ENCODE assay signal across 32 mouse cellular contexts in the genomic region with DNA sequence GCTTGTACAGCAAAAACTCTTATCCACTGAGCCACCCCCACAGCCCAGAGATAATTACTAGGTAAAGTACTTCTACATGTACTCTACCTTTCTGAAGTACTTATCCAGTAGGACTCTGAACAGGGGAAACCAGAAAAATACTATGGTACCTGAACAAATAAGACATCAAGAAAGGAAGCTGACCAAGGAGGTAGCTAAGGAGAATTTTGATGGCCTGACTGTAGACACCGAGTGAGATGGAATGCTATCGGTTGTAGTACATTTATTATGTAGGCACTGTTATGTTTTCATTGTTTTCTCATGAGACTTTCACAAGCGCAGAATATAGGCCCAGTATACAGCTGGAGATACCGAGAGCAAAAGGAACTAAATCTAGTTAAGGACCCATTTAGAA. TPM values are rescaled to one million over a fixed set of nuclear protein-coding genes. Genes with fewer than 3 reads are reported as not detected.
DNase-seq lines count a peak whose midpoint lies in the region; ATAC-seq and TF ChIP-seq lines count a peak whose summit lies in the region.
"Had no signal": no experiment of that assay in that cellular context is flagged by ENCODE, and none has a peak within 500 bp of the region (broad histone marks: within the 10 kb centered on the region; RNA-seq: fewer than 3 reads in every experiment).

No protein-coding gene starts in this region.

- no peaks in the 10 kb centered on the region for H3K27me3 ChIP-seq in CH12.LX (replicated peaks)
- H3K27me3 ChIP-seq in MEL (ENCODE audit: control insufficient read depth in 1 of 2, insufficient read depth in 2 of 2, low read length in 2 of 2), result no peaks in the 10 kb centered on the region; a peak in 1 of 4 replicates
- H3K27me3 ChIP-seq in liver, embryonic 14.5 days (ENCODE audit: control insufficient read depth, insufficient read depth, low read length), result no peaks in the 10 kb centered on the region
- H3K27me3 ChIP-seq: embryonic facial prominence, embryonic 13.5 days; heart, embryonic 15.5 days; hindbrain, embryonic 12.5 days; intestine, embryonic 15.5 days; limb, embryonic 13.5 days; midbrain, embryonic 12.5 days had no signal

- H3K36me3 ChIP-seq in CH12.LX (replicated peaks in 1 of 2; ENCODE audit: control insufficient read depth in 1 of 2, insufficient read depth in 1 of 2, low read length in 1 of 2), result peaks cover 42 to 56% of the 10 kb centered on the region in 2 experiments
- H3K36me3 ChIP-seq in MEL (ENCODE audit: control insufficient read depth in 1 of 2, insufficient read depth in 2 of 2, low read length in 2 of 2), result peaks cover 3 to 61% of the 10 kb centered on the region in 2 experiments; a peak in 3 of 4 replicates
- H3K36me3 ChIP-seq in liver, embryonic 14.5 days (replicated peaks; ENCODE audit: control insufficient read depth, insufficient read depth, low read depth), result peaks cover 6% of the 10 kb centered on the region

- H3K4me2 ChIP-seq in CH12.LX (ENCODE audit: insufficient read depth, low read depth, poor library complexity, severe bottlenecking), result no peak overlapping the region
- H3K4me2 ChIP-seq in liver, embryonic 14.5 days (ENCODE audit: low read depth), result peak overlapping the region; percentile 26
- H3K4me2 ChIP-seq: embryonic facial prominence, embryonic 13.5 days; heart, embryonic 15.5 days; hindbrain, embryonic 12.5 days; intestine, embryonic 15.5 days; midbrain, embryonic 12.5 days had no signal

- H3K4me1 ChIP-seq in CH12.LX (ENCODE audit: control insufficient read depth in 1 of 2, insufficient read depth in 2 of 2) (peaks cover 11 to 57% of the 10 kb centered on the region in 2 experiments), MEL (ENCODE audit: control insufficient read depth in 1 of 2, insufficient read depth in 2 of 2, low read length in 2 of 2) (peaks cover 12 to 68% of the 10 kb centered on the region in 2 experiments)
- H3K4me1 ChIP-seq in liver, embryonic 14.5 days (replicated peaks; ENCODE audit: control insufficient read depth in 2 of 2, insufficient read depth in 2 of 2, low read length in 1 of 2), result peaks cover 18 to 38% of the 10 kb centered on the region in 2 experiments

- WGBS in liver, embryonic 14.5 days (ENCODE audit: insufficient replicate concordance), result 69% methylated on average over 4 of the region's 4 CpGs

- no peak for TF ChIP-seq POLR2A in CH12.LX (IDR thresholded peaks at IDR 0.05; ENCODE audit: low read depth, low read length)
- TF ChIP-seq POLR2A in MEL (IDR thresholded peaks at IDR 0.05; ENCODE audit: control insufficient read depth in 1 of 2, insufficient read depth in 1 of 2, low read depth in 1 of 2, low read length in 2 of 2, poor library complexity in 1 of 2), result no peak; a peak in 1 of 4 replicates

- ATAC-seq in liver, embryonic 14.5 days (ENCODE audit: insufficient read depth), result no peak
- ATAC-seq: forebrain, embryonic 16.5 days; hindbrain, postnatal 0 days; intestine, embryonic 15.5 days had no signal

- H3K79me2 ChIP-seq in CH12.LX (replicated peaks; ENCODE audit: control insufficient read depth, extremely low read depth, insufficient read depth, poor library complexity, severe bottlenecking) (0 out of 2 replicates have a peak, but pooled peaks cover under 1% of the 10 kb centered on the region), MEL (ENCODE audit: control insufficient read depth, insufficient read depth, low read length, poor library complexity) (peaks cover 30% of the 10 kb centered on the region)

- H3K9ac ChIP-seq in CH12.LX (ENCODE audit: insufficient read depth, low read depth) (no peak overlapping the region), MEL (ENCODE audit: control insufficient read depth, low read depth, low read length, poor library complexity, severe bottlenecking) (peak overlapping the region; percentile 1; the same call in 1 of the 2 replicates)
- H3K9ac ChIP-seq in liver, embryonic 14.5 days (replicated peaks), result no peak overlapping the region
- H3K9ac ChIP-seq: embryonic facial prominence, embryonic 13.5 days; heart, embryonic 15.5 days; hindbrain, embryonic 12.5 days; intestine, embryonic 15.5 days; limb, embryonic 13.5 days; midbrain, embryonic 12.5 days had no signal

- dilution Hi-C loops in CH12.LX (cut with MboI; ENCODE audit: extremely low pct_ligation_motif_present, extremely low pct_unique_long_range_greater_than_20kb, low sequenced_read_pairs), result no loop called here

- H3K9me3 ChIP-seq in CH12.LX (replicated peaks; ENCODE audit: low read length), result peaks cover 2% of the 10 kb centered on the region
- no peaks in the 10 kb centered on the region for H3K9me3 ChIP-seq in MEL (replicated peaks; ENCODE audit: insufficient read depth, low read length)
- H3K9me3 ChIP-seq in liver, embryonic 14.5 days (ENCODE audit: control insufficient read depth, low read length), result no peaks in the 10 kb centered on the region
- H3K9me3 ChIP-seq: embryonic facial prominence, embryonic 13.5 days; heart, embryonic 15.5 days; hindbrain, embryonic 12.5 days; intestine, embryonic 15.5 days; limb, embryonic 13.5 days; midbrain, embryonic 12.5 days had no signal

- TF ChIP-seq EP300 in CH12.LX (IDR thresholded peaks at IDR 0.05; ENCODE audit: low read length) (no peak), MEL (IDR thresholded peaks at IDR 0.05; ENCODE audit: low read depth in 1 of 2, low read length in 2 of 2) (peak in 1 of 2 experiments; percentile 21; a peak in 1 of 4 replicates)
- TF ChIP-seq EP300 in liver, embryonic 14.5 days (IDR thresholded peaks at IDR 0.05; ENCODE audit: low read depth), result no peak

- no peak for TF ChIP-seq RAD21 in CH12.LX (IDR thresholded peaks at IDR 0.05; ENCODE audit: low read depth, low read length)
- no peak for TF ChIP-seq RAD21 in MEL (IDR thresholded peaks at IDR 0.05; ENCODE audit: low read depth, low read length)

- no peak for DNase-seq in CH12.LX (ENCODE audit: extremely low read depth)
- DNase-seq in MEL (ENCODE audit: low read depth, low spot score), result peak; percentile 26
- no peak for DNase-seq in liver, embryonic 14.5 days (ENCODE audit: low read depth in 3 of 3, low spot score in 3 of 3)
- peak; percentile 6 for DNase-seq in naive thymus-derived CD4-positive, alpha-beta T cell, adult 2 months (ENCODE audit: low read depth)
- no peak for DNase-seq in testis, postnatal 14 days (ENCODE audit: low spot score)
- DNase-seq in heart, adult 11 months, result no peak
- DNase-seq: adrenal gland, adult 8-10 months; cerebellum, adult 9-11 months; gastrocnemius, adult 2 months; heart, postnatal 36 days; kidney, adult 2 months; kidney, postnatal 36 days; lung, adult 2 months; lung, postnatal 10 days; thymus, postnatal 4 days had no signal

- H3K27ac ChIP-seq in CH12.LX (ENCODE audit: insufficient read depth, low read depth) (0 out of 2 replicates have a peak overlapping the region, but pooled peaks have one; percentile 4), MEL (ENCODE audit: control insufficient read depth, low read depth, low read length) (peak overlapping the region; percentile 73)
- H3K27ac ChIP-seq in liver, embryonic 14.5 days, result no peak overlapping the region; the same call in 1 of the 2 replicates
- H3K27ac ChIP-seq: embryonic facial prominence, embryonic 13.5 days; gastrocnemius, adult 2 months; heart, embryonic 15.5 days; hindbrain, embryonic 12.5 days; hindbrain, postnatal 0 days; intestine, embryonic 15.5 days; layer of hippocampus, adult 2 months; limb, embryonic 13.5 days; midbrain, embryonic 12.5 days had no signal

- no peak for TF ChIP-seq CTCF in CH12.LX (conservative IDR thresholded peaks at IDR 0.05 in 1 of 2, IDR thresholded peaks at IDR 0.05 in 1 of 2; ENCODE audit: low read depth in 2 of 2, low read length in 2 of 2)
- no peak for TF ChIP-seq CTCF in MEL (IDR thresholded peaks at IDR 0.05 in 2 of 3, conservative IDR thresholded peaks at IDR 0.05 in 1 of 3; ENCODE audit: control insufficient read depth in 1 of 3, insufficient read depth in 1 of 3, low read depth in 2 of 3, low read length in 3 of 3, poor library complexity in 1 of 3, severe bottlenecking in 1 of 3)
- TF ChIP-seq CTCF in liver, embryonic 14.5 days (IDR thresholded peaks at IDR 0.05; ENCODE audit: low read depth), result no peak

- in situ Hi-C loops in CH12.LX (cut with MboI; ENCODE audit: low pct_ligation_motif_present, low pct_unique_long_range_greater_than_20kb, low sequenced_read_pairs), result no loop called here

- H3K4me3 ChIP-seq in CH12.LX (replicated peaks in 1 of 3; ENCODE audit: low read depth in 2 of 3, low read length in 2 of 3, poor library complexity in 1 of 3) (no peak overlapping the region), MEL (ENCODE audit: control insufficient read depth in 1 of 2, insufficient read depth in 1 of 2, low read depth in 2 of 2, low read length in 2 of 2) (no peak overlapping the region)
- H3K4me3 ChIP-seq in liver, embryonic 14.5 days (ENCODE audit: insufficient read depth in 1 of 2, low read depth in 2 of 2, low read length in 2 of 2), result no peak overlapping the region
- H3K4me3 ChIP-seq: embryonic facial prominence, embryonic 13.5 days; gastrocnemius, adult 2 months; heart, embryonic 15.5 days; hindbrain, embryonic 12.5 days; intestine, embryonic 15.5 days; layer of hippocampus, adult 2 months; limb, embryonic 13.5 days; midbrain, embryonic 12.5 days had no signal

RNA-seq across cellular contexts. Expression of a gene that starts 2.3 kb away (rescaled TPM):
- total RNA-seq in CH12.LX (2012; rRNA removed), result 42.0 and 44.0 TPM in 2 replicates
- total RNA-seq in CH12.LX (2014; rRNA removed), result 40.1 and 40.3 TPM in 2 replicates
- polyA plus RNA-seq in CH12.LX (2012; ENCODE audit: insufficient read length, low read depth), result 24.5 and 35.5 TPM in 2 replicates
- 45.7 and 51.5 TPM in 2 replicates for total RNA-seq in MEL (2012; rRNA removed)
- polyA plus RNA-seq in MEL (2012; ENCODE audit: insufficient read depth in 1 of 2, insufficient read length in 2 of 2, low read depth in 1 of 2, low replicate concordance in 2 of 2, missing spikeins in 1 of 2), result 10 to 100 TPM in 1 of 2 experiments, not detected in 1; 59.0 TPM
- polyA plus RNA-seq in liver, embryonic 14.5 days (2012; rRNA removed), result 26.2 and 36.3 TPM in 2 replicates
- 35.5 and 35.6 TPM in 2 replicates for polyA plus RNA-seq in liver, embryonic 14.5 days (2014; fragmentation: Nextera tagmentation; extraction: Ambion mirVana)

RNA-seq across cellular contexts. Expression of a gene that starts 6.3 kb away (rescaled TPM):
- total RNA-seq in CH12.LX (2012; rRNA removed) (11.2 and 15.9 TPM in 2 replicates), CH12.LX (2014; rRNA removed) (4.4 and 4.5 TPM in 2 replicates), MEL (2012; rRNA removed) (27.8 and 35.6 TPM in 2 replicates)
- polyA plus RNA-seq in CH12.LX (2012; ENCODE audit: insufficient read length, low read depth) (15.4 and 15.6 TPM in 2 replicates), MEL (2012; ENCODE audit: insufficient read depth in 1 of 2, insufficient read length in 2 of 2, low read depth in 1 of 2, low replicate concordance in 2 of 2, missing spikeins in 1 of 2) (10 to 100 TPM in 1 of 2 experiments, not detected in 1; 59.1 TPM)
- 22.4 and 27.6 TPM in 2 replicates for polyA plus RNA-seq in liver, embryonic 14.5 days (2012; rRNA removed)
- 1.9 and 2.5 TPM in 2 replicates for polyA plus RNA-seq in liver, embryonic 14.5 days (2014; fragmentation: Nextera tagmentation; extraction: Ambion mirVana)

RNA-seq across cellular contexts. Expression of a gene that starts 15.1 kb away (rescaled TPM):
- total RNA-seq in CH12.LX (2012; rRNA removed), result 0.21 and 0.25 TPM in 2 replicates
- total RNA-seq in CH12.LX (2014; rRNA removed), result not detected in 2 replicates
- not detected in 2 replicates for polyA plus RNA-seq in CH12.LX (2012; ENCODE audit: insufficient read length, low read depth)
- 0.15 and 0.16 TPM in 2 replicates for total RNA-seq in MEL (2012; rRNA removed)
- polyA plus RNA-seq in MEL (2012; ENCODE audit: insufficient read depth in 1 of 2, insufficient read length in 2 of 2, low read depth in 1 of 2, low replicate concordance in 2 of 2, missing spikeins in 1 of 2), result under 1 TPM in 1 of 2 experiments, not detected in 1; 0.17 TPM
- 0.01 TPM in 1 of 2 replicates, not detected in the other for polyA plus RNA-seq in liver, embryonic 14.5 days (2012; rRNA removed)
- polyA plus RNA-seq in liver, embryonic 14.5 days (2014; fragmentation: Nextera tagmentation; extraction: Ambion mirVana), result 0.14 and 0.18 TPM in 2 replicates
- total RNA-seq: common myeloid progenitor, adult 5-6 weeks had no signal

RNA-seq across cellular contexts. Expression of a gene that starts 22.2 kb away (rescaled TPM):
- total RNA-seq in CH12.LX (2012; rRNA removed) (not detected in 2 replicates), CH12.LX (2014; rRNA removed) (not detected in 2 replicates), MEL (2012; rRNA removed) (not detected in 2 replicates)
- polyA plus RNA-seq in CH12.LX (2012; ENCODE audit: insufficient read length, low read depth) (not detected in 2 replicates), MEL (2012; ENCODE audit: insufficient read depth in 1 of 2, insufficient read length in 2 of 2, low read depth in 1 of 2, low replicate concordance in 2 of 2, missing spikeins in 1 of 2) (not detected)
- not detected in 2 replicates for polyA plus RNA-seq in liver, embryonic 14.5 days (2012; rRNA removed)
- polyA plus RNA-seq in liver, embryonic 14.5 days (2014; fragmentation: Nextera tagmentation; extraction: Ambion mirVana), result 0.01 and 0.04 TPM in 2 replicates
- total RNA-seq: adrenal gland, adult 8-10 months; adrenal gland, postnatal 4 days; common myeloid progenitor, adult 5-6 weeks; ES-E14; gastrocnemius, adult 2 months; gastrocnemius, postnatal 4 days; heart, postnatal 36 days; hindbrain, postnatal 0 days; layer of hippocampus, postnatal 25 days; left cerebral cortex, adult 8-10 months; left cerebral cortex, postnatal 36 days; megakaryocyte progenitor cell, adult 5-6 weeks had no signal
- polyA plus RNA-seq: intestine, embryonic 15.5 days; kidney, adult 2 months; midbrain, embryonic 12.5 days had no signal

RNA-seq across cellular contexts. Expression of a gene that starts 22.2 kb away (rescaled TPM):
- total RNA-seq in CH12.LX (2012; rRNA removed) (not detected in 2 replicates), CH12.LX (2014; rRNA removed) (not detected in 2 replicates), MEL (2012; rRNA removed) (0.04 TPM in 1 of 2 replicates, not detected in the other)
- polyA plus RNA-seq in CH12.LX (2012; ENCODE audit: insufficient read length, low read depth) (not detected in 2 replicates), MEL (2012; ENCODE audit: insufficient read depth in 1 of 2, insufficient read length in 2 of 2, low read depth in 1 of 2, low replicate concordance in 2 of 2, missing spikeins in 1 of 2) (not detected)
- polyA plus RNA-seq in liver, embryonic 14.5 days (2012; rRNA removed), result 1.7 and 2.5 TPM in 2 replicates
- not detected in 2 replicates for polyA plus RNA-seq in liver, embryonic 14.5 days (2014; fragmentation: Nextera tagmentation; extraction: Ambion mirVana)

Comparison
In these comparisons a context has a peak if more than half of its experiments do, and no peak if none do; other contexts are left out.
1. DNase-seq: peak in MEL (single experiment) and naive thymus-derived CD4-positive, alpha-beta T cell, adult 2 months (single experiment); none in CH12.LX (single experiment), liver, embryonic 14.5 days (0 of 3), testis, postnatal 14 days (single experiment) and heart, adult 11 months (single experiment).